In genomic region chr2:128115579-128115978, GRCm38 (mm10) we compare ENCODE assay signal across 19 mouse cellular contexts. TPM values are rescaled to one million over a fixed set of nuclear protein-coding genes. Genes with fewer than 3 reads are reported as not detected.
DNase-seq lines count a peak whose midpoint lies in the region; ATAC-seq lines count a peak whose summit lies in the region.
"Had no signal": no experiment of that assay in that cellular context is flagged by ENCODE, and none has a peak within 500 bp of the region (broad histone marks: within the 10 kb centered on the region; RNA-seq: fewer than 3 reads in every experiment).

No protein-coding gene starts in this region.

- H3K9ac ChIP-seq in midbrain, embryonic 11.5 days (ENCODE audit: low read length), result no peak overlapping the region
- no peak overlapping the region for H3K9ac ChIP-seq in midbrain, embryonic 15.5 days
- H3K9ac ChIP-seq: forebrain, postnatal 0 days; limb, embryonic 15.5 days; neural tube, embryonic 12.5 days; stomach, embryonic 15.5 days had no signal

- no peaks in the 10 kb centered on the region for H3K27me3 ChIP-seq in midbrain, embryonic 11.5 days (ENCODE audit: control insufficient read depth, insufficient read depth, low read length)
- H3K27me3 ChIP-seq in midbrain, embryonic 15.5 days (replicated peaks), result no peaks in the 10 kb centered on the region
- H3K27me3 ChIP-seq: limb, embryonic 15.5 days; neural tube, embryonic 12.5 days; stomach, embryonic 15.5 days had no signal

- no peak overlapping the region for H3K27ac ChIP-seq in midbrain, embryonic 11.5 days (ENCODE audit: low read depth, low read length)
- no peak overlapping the region for H3K27ac ChIP-seq in midbrain, embryonic 15.5 days
- H3K27ac ChIP-seq: gastrocnemius, adult 2 months; limb, embryonic 15.5 days; neural tube, embryonic 12.5 days; stomach, embryonic 15.5 days had no signal

- WGBS in midbrain, embryonic 11.5 days, result 48% methylated on average over 4 of the region's 4 CpGs
- WGBS in midbrain, embryonic 15.5 days, result 37% methylated on average over 4 of the region's 4 CpGs

- ATAC-seq in midbrain, embryonic 11.5 days (ENCODE audit: low FRiP score), result no peak
- no peak for ATAC-seq in midbrain, embryonic 15.5 days (replicated peaks)
- ATAC-seq: forebrain, postnatal 0 days had no signal

- H3K36me3 ChIP-seq in midbrain, embryonic 11.5 days (ENCODE audit: control insufficient read depth, insufficient read depth, low read length), result no peaks in the 10 kb centered on the region
- no peaks in the 10 kb centered on the region for H3K36me3 ChIP-seq in midbrain, embryonic 15.5 days (replicated peaks)
- H3K36me3 ChIP-seq: limb, embryonic 15.5 days; neural tube, embryonic 12.5 days; stomach, embryonic 15.5 days had no signal

- no peak overlapping the region for H3K4me2 ChIP-seq in midbrain, embryonic 11.5 days
- H3K4me2 ChIP-seq in midbrain, embryonic 15.5 days, result no peak overlapping the region
- H3K4me2 ChIP-seq: limb, embryonic 15.5 days; neural tube, embryonic 12.5 days; stomach, embryonic 15.5 days had no signal

- no peak overlapping the region for H3K4me3 ChIP-seq in midbrain, embryonic 11.5 days (ENCODE audit: low read depth, low read length)
- no peak overlapping the region for H3K4me3 ChIP-seq in midbrain, embryonic 15.5 days
- H3K4me3 ChIP-seq: gastrocnemius, adult 2 months; limb, embryonic 15.5 days; neural tube, embryonic 12.5 days; stomach, embryonic 15.5 days had no signal

- H3K4me1 ChIP-seq in midbrain, embryonic 11.5 days (ENCODE audit: control insufficient read depth, insufficient read depth, low read length), result no peaks in the 10 kb centered on the region
- H3K4me1 ChIP-seq in midbrain, embryonic 15.5 days, result no peaks in the 10 kb centered on the region
- H3K4me1 ChIP-seq: limb, embryonic 15.5 days; neural tube, embryonic 12.5 days; stomach, embryonic 15.5 days had no signal

- DNase-seq in midbrain, embryonic 11.5 days (ENCODE audit: low spot score, missing footprints), result peak; percentile 79
- DNase-seq in R1 (ENCODE audit: low read depth, low spot score), result peak; percentile 64
- peak; percentile 24 for DNase-seq in embryo, embryonic 9.5 days (ENCODE audit: extremely low spot score)
- DNase-seq in yolk sac, embryonic 10.5 days (ENCODE audit: low spot score), result peak; percentile 27
- DNase-seq in layer of hippocampus, postnatal 14 days (ENCODE audit: low spot score in 2 of 2), result no peak
- no peak for DNase-seq in ovary, postnatal 10 days (ENCODE audit: low spot score)
- DNase-seq: adrenal gland, postnatal 36 days; cerebellum, adult 11-12 months; cerebellum, postnatal 36 days; forebrain, postnatal 0 days; gastrocnemius, adult 2 months; heart, postnatal 36 days; kidney, adult 2 months; kidney, postnatal 10 days; lung, postnatal 10 days had no signal

- H3K9me3 ChIP-seq in midbrain, embryonic 11.5 days (ENCODE audit: control insufficient read depth, low read length), result no peaks in the 10 kb centered on the region
- no peaks in the 10 kb centered on the region for H3K9me3 ChIP-seq in midbrain, embryonic 15.5 days
- H3K9me3 ChIP-seq: limb, embryonic 15.5 days; neural tube, embryonic 12.5 days; stomach, embryonic 15.5 days had no signal

RNA-seq across cellular contexts. Expression of gene Bcl2l11, which starts 10.3 kb away (rescaled TPM):
- 15.1 and 16.9 TPM in 2 replicates for polyA plus RNA-seq in midbrain, embryonic 11.5 days (2014; fragmentation: Nextera tagmentation; extraction: Ambion mirVana)
- 11.8 and 12.0 TPM in 2 replicates for polyA plus RNA-seq in midbrain, embryonic 15.5 days (2015; fragmentation: Nextera tagmentation; extraction: Ambion mirVana)
- 1 to 10 TPM; 8.4 to 8.8 TPM for total RNA-seq in layer of hippocampus, postnatal 14 days (2021)

Comparison
In these comparisons a context has a peak if more than half of its experiments do, and no peak if none do; other contexts are left out.
1. DNase-seq: peak in midbrain, embryonic 11.5 days (single experiment), R1 (single experiment), embryo, embryonic 9.5 days (single experiment) and yolk sac, embryonic 10.5 days (single experiment); none in layer of hippocampus, postnatal 14 days (0 of 2) and ovary, postnatal 10 days (single experiment).